Mouse (Mus musculus): ENCODE measurements around the gene Olfr384. TPM values are rescaled to one million over a fixed set of nuclear protein-coding genes. Genes with fewer than 3 reads are reported as not detected.
"Not testable (repeated sequence)": the region's sequence is repeated elsewhere in the genome, so short reads cannot be mapped to it uniquely, and the experiment has no call there.

Gene Olfr384
- polyA plus RNA-seq (2015; fragmentation: Nextera tagmentation; extraction: Ambion mirVana): not detected in 2 replicates

DNA sequence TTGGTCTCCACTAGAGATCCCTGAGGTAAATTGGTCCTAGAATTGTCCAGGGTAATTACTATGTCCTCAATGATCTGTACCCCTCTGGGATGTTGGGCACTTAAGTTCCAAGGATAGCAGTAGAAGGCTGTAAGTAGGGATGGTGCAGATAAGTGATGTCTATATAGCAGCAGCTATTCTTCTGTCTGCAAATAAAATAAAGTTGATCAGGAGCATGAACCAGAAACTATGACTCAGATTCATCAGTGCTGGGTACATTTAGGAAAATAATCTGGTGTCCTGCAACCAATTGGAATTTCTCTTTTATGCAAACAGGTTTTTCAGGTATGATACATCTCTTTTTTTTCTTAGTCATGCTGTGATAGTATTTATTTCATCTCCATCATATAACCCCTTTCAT lies at the start of gene Olfr384:
Gene Olfr384 (plus strand): TSS at position 301 of the 400 bp plus-strand sequence.
- no peaks in the 10 kb centered on the region for H3K36me3 ChIP-seq (ENCODE audit: control insufficient read depth, insufficient read depth, low read length)
- no peaks in the 10 kb centered on the region for H3K9me3 ChIP-seq (ENCODE audit: control insufficient read depth, low read length)
- ATAC-seq: no peak
- H3K9ac ChIP-seq (ENCODE audit: low read depth, low read length): no peak within 1 kb of the TSS
- H3K4me1 ChIP-seq (ENCODE audit: control insufficient read depth, insufficient read depth, low read length): no peaks in the 10 kb centered on the region
- no peak within 1 kb of the TSS for H3K27ac ChIP-seq (ENCODE audit: low read length)
- H3K27me3 ChIP-seq (replicated peaks; ENCODE audit: control insufficient read depth, insufficient read depth, low read length): no peaks in the 10 kb centered on the region
- H3K4me2 ChIP-seq (ENCODE audit: low read depth, low read length): no peak within 1 kb of the TSS
- no peak within 1 kb of the TSS for H3K4me3 ChIP-seq (ENCODE audit: low read length)

DNA sequence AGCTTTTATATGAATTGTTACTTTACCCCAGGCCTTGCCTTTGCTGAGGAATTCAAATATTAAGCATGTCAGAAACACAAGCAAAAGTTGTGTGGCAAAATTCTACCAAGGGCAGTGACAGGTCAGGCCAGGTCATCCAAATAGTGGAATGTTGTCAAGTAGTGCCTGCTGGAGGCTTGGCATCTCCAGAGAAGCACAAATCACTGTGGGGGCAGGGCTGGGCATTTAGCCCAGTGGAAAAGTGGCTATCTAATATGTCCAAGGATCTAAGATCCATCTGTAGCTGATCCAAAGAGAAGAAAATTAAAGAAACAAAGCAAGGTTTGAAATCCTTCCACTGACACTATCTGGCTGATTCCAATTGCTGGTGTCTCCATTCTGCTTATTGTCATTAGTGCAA lies 18.5 kb upstream of the Olfr384 start:
- no peak overlapping the region for H3K4me3 ChIP-seq (ENCODE audit: low read length)
- ATAC-seq: no peak
- H3K36me3 ChIP-seq (ENCODE audit: control insufficient read depth, insufficient read depth, low read length): no peaks in the 10 kb centered on the region

DNA sequence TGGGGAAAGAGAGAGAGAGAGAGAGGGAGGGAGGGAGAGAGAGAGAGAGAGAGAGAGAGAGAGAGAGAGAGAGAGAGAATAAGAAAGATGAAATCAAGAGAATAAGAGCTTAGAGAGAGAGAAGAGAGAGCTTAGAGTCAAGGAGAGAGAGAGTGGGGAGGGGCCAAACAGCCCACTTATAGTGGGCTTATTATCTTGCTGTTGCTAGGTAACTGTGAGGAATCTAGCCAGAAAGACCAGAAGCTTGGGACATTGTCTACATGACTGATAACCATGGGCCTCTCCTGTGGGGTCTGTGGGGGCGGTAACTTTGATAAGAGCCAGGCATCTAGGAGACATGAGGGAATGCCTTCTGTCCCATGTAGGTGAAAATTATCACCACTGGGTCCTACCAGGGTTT lies 15.2 kb upstream of the Olfr384 start:
- not testable (repeated sequence) for H3K27ac ChIP-seq (ENCODE audit: low read length); H3K4me2 ChIP-seq (ENCODE audit: low read depth, low read length); H3K27me3 ChIP-seq (replicated peaks; ENCODE audit: control insufficient read depth, insufficient read depth, low read length); H3K36me3 ChIP-seq (ENCODE audit: control insufficient read depth, insufficient read depth, low read length); H3K9ac ChIP-seq (ENCODE audit: low read depth, low read length); H3K4me1 ChIP-seq (ENCODE audit: control insufficient read depth, insufficient read depth, low read length); H3K9me3 ChIP-seq (ENCODE audit: control insufficient read depth, low read length); H3K4me3 ChIP-seq (ENCODE audit: low read length); ATAC-seq
- WGBS: 57% methylated on average over 1 of the region's 1 CpGs

More for the DNA sequence above, 18.5 kb upstream of the Olfr384 start:
- H3K9me3 ChIP-seq (ENCODE audit: control insufficient read depth, low read length): no peaks in the 10 kb centered on the region
- H3K27ac ChIP-seq (ENCODE audit: low read length): no peak overlapping the region
- no peak overlapping the region for H3K4me2 ChIP-seq (ENCODE audit: low read depth, low read length)
- H3K27me3 ChIP-seq (replicated peaks; ENCODE audit: control insufficient read depth, insufficient read depth, low read length): no peaks in the 10 kb centered on the region
- H3K4me1 ChIP-seq (ENCODE audit: control insufficient read depth, insufficient read depth, low read length): no peaks in the 10 kb centered on the region
- H3K9ac ChIP-seq (ENCODE audit: low read depth, low read length): no peak overlapping the region

DNA sequence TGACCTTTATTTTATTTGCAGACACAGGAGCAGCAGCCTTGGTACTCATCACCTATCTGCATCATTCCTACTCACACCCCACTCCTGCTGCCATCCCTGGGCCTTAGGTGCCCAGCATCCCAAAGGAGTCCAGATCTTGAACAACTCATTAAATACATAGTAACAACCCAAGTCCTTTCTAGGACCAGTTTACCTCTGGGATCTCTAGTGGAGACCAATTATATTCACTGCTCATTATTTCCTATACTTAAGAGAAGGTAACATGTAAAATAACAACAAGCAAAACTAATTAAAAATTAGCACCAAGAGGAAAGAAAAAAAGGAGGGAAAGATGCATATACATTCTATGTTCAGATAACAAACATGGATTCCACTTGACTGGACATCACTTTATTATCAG lies 5.5 kb upstream of the Olfr384 start, which contains the start of gene Olfr385:
Gene Olfr385 (minus strand): TSS at position 101 of the 400 bp plus-strand sequence.
- Histone ChIP-seq H3K4me1 (ENCODE audit: control insufficient read depth, insufficient read depth, low read length) (no peaks in the 10 kb centered on the region), H3K9me3 (ENCODE audit: control insufficient read depth, low read length) (no peaks in the 10 kb centered on the region), H3K9ac (ENCODE audit: low read depth, low read length) (no peak within 1 kb of the TSS), H3K27me3 (replicated peaks; ENCODE audit: control insufficient read depth, insufficient read depth, low read length) (no peaks in the 10 kb centered on the region), H3K36me3 (ENCODE audit: control insufficient read depth, insufficient read depth, low read length) (no peaks in the 10 kb centered on the region), H3K4me3 (ENCODE audit: low read length) (no peak within 1 kb of the TSS), H3K27ac (ENCODE audit: low read length) (no peak within 1 kb of the TSS), H3K4me2 (ENCODE audit: low read depth, low read length) (no peak within 1 kb of the TSS)
- ATAC-seq: no peak

Other genes with a start within 250 kb of the Olfr384 start
- gene Olfr20, start 247.8 kb upstream of the Olfr384 start, polyA plus RNA-seq (2015; fragmentation: Nextera tagmentation; extraction: Ambion mirVana): not detected in 2 replicates
- not detected in 2 replicates for gene Olfr376, start 227.3 kb upstream of the Olfr384 start, polyA plus RNA-seq (2015; fragmentation: Nextera tagmentation; extraction: Ambion mirVana)
- not detected in 2 replicates for gene Olfr1, start 199.0 kb upstream of the Olfr384 start, polyA plus RNA-seq (2015; fragmentation: Nextera tagmentation; extraction: Ambion mirVana)
- gene Olfr378, start 170.1 kb upstream of the Olfr384 start, polyA plus RNA-seq (2015; fragmentation: Nextera tagmentation; extraction: Ambion mirVana): not detected in 2 replicates
- not detected in 2 replicates for gene Olfr380, start 141.1 kb upstream of the Olfr384 start, polyA plus RNA-seq (2015; fragmentation: Nextera tagmentation; extraction: Ambion mirVana)
- not detected in 2 replicates for gene Olfr381, start 107.0 kb upstream of the Olfr384 start, polyA plus RNA-seq (2015; fragmentation: Nextera tagmentation; extraction: Ambion mirVana)
- gene Olfr382, start 81.4 kb upstream of the Olfr384 start, polyA plus RNA-seq (2015; fragmentation: Nextera tagmentation; extraction: Ambion mirVana): not detected in 2 replicates
- gene Olfr385, start 5.6 kb upstream of the Olfr384 start, polyA plus RNA-seq (2015; fragmentation: Nextera tagmentation; extraction: Ambion mirVana): not detected in 2 replicates
- gene Zfp735, start 90.2 kb downstream of the Olfr384 start, polyA plus RNA-seq (2015; fragmentation: Nextera tagmentation; extraction: Ambion mirVana): not detected in 2 replicates
- not detected in 2 replicates for gene Olfr389, start 182.1 kb downstream of the Olfr384 start, polyA plus RNA-seq (2015; fragmentation: Nextera tagmentation; extraction: Ambion mirVana)
- gene Olfr390, start 184.4 kb downstream of the Olfr384 start, polyA plus RNA-seq (2015; fragmentation: Nextera tagmentation; extraction: Ambion mirVana): not detected in 2 replicates
- not detected in 2 replicates for gene Olfr391-ps, start 204.5 kb downstream of the Olfr384 start, polyA plus RNA-seq (2015; fragmentation: Nextera tagmentation; extraction: Ambion mirVana)
- gene Olfr392, start 218.5 kb downstream of the Olfr384 start, polyA plus RNA-seq (2015; fragmentation: Nextera tagmentation; extraction: Ambion mirVana): not detected in 2 replicates